Mouse (Mus musculus): Measurements from ENCODE around the gene Tmem132e.

DNA sequence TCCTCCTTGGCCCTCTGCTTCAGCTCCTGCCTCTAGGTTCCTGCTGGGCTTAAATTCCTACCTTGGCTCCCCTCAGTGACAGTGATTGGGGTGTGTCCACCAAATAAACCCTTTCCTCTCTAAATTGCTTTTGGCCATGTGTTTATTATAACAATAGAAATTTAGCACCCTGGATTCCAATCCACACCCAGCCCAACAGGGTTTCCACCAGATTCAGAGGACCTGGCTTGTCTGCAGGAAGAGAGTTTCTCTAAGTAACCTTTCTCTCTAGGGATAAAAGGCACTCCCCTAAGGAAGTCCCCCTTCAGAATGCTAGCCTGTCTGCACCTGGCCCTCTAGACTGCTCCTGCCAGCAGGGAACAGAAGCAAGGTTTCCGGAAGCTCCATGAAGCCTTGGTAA is 82.4 kb downstream of the Tmem132e start:
- TF ChIP-seq CTCF (IDR thresholded peaks at IDR 0.05; ENCODE audit: control insufficient read depth, insufficient read depth, low read length) (no peak), POLR2A (IDR thresholded peaks at IDR 0.05; ENCODE audit: borderline replicate concordance, control insufficient read depth, low read depth, low read length) (no peak)

All from bone marrow, adult 2 months (tissue).